Mouse (Mus musculus) hindbrain, embryonic 11.5 days (tissue): ENCODE measurements around the gene Bmpr2. TPM values are rescaled to one million over a fixed set of nuclear protein-coding genes. Genes with fewer than 3 reads are reported as not detected.

ENCODE experiments used
- ATAC-seq: fragments of 200-750 bp; cut with Nextera tagmentation; 2 replicates; pipeline ENCODE4 v1.8.0; 2017; ENCODE audit warnings: mild to moderate bottlenecking, moderate TSS enrichment, moderate library complexity; ENCODE audit not compliant: low FRiP score
- DNase-seq: peaks from one replicate; pipeline ENCODE4 v3.0.0-alpha.2; 2015; ENCODE audit warnings: low spot score
- H3K27ac ChIP-seq: fragments of 300-500 bp; sonication (generic); 2 replicates; pipeline ENCODE4 v1.5.1; 2014; ENCODE audit warnings: mild to moderate bottlenecking, low read depth, low read length
- H3K27me3 ChIP-seq: fragments of 300-500 bp; sonication (generic); 2 replicates; pipeline ENCODE4 v1.6.1; 2014; ENCODE audit warnings: mild to moderate bottlenecking, low read length, moderate library complexity, mixed read lengths; ENCODE audit not compliant: control insufficient read depth, insufficient read depth
- H3K36me3 ChIP-seq: fragments of 300-500 bp; sonication (generic); 2 replicates; pipeline ENCODE4 v1.6.1; 2014; ENCODE audit warnings: mild to moderate bottlenecking, low read length, moderate library complexity, mixed read lengths; ENCODE audit not compliant: control insufficient read depth, insufficient read depth
- H3K4me1 ChIP-seq: fragments of 300-500 bp; sonication (generic); replicated peaks from 2 replicates; pipeline ENCODE4 v1.6.1; 2014; ENCODE audit warnings: low read length, mixed read lengths; ENCODE audit not compliant: control insufficient read depth, insufficient read depth
- H3K4me2 ChIP-seq: fragments of 300-500 bp; sonication (generic); replicated peaks from 2 replicates; pipeline ENCODE4 v1.6.1; 2014; ENCODE audit warnings: mild to moderate bottlenecking, low read depth, low read length
- H3K4me3 ChIP-seq: fragments of 300-500 bp; sonication (generic); 2 replicates; pipeline ENCODE4 v1.5.1; 2014; ENCODE audit warnings: low read depth, low read length
- H3K9ac ChIP-seq: fragments of 300-500 bp; sonication (generic); 2 replicates; pipeline ENCODE4 v1.6.1; 2014; ENCODE audit warnings: low read depth, low read length
- H3K9me3 ChIP-seq: fragments of 300-500 bp; sonication (generic); 2 replicates; pipeline ENCODE4 v1.6.1; 2016; ENCODE audit warnings: low read length; ENCODE audit not compliant: control insufficient read depth
- WGBS: fragments of 180-500 bp; shearing (Covaris S2); extraction: QIAGEN DNeasy Blood & Tissue Kit; methylation state at CpG from one replicate; pipeline ENCODE4 v1.1.7; 2014; 5-methylcytosine and 5-hydroxymethylcytosine counted together
- polyA plus RNA-seq: library from polyadenylated mRNA; unstranded; fragments of >200 nt; fragmentation: Nextera tagmentation; extraction: Ambion mirVana; gene quantifications from 2 replicates; pipeline ENCODE4 v1.2.1, GENCODE M21; 2014

Bmpr2 gene
- polyA plus RNA-seq, 1 experiment from 2014 or later, result 17.0 TPM

GRCm38 (mm10) chr1:59895456-59895855 lies 132.3 kb downstream of the Bmpr2 start:
- H3K9me3 ChIP-seq, result no peaks in the 10 kb centered on the region
- H3K27ac ChIP-seq, result no peak overlapping the region
- H3K4me1 ChIP-seq, result no peaks in the 10 kb centered on the region
- no peak for ATAC-seq
- H3K36me3 ChIP-seq, result no peaks in the 10 kb centered on the region
- H3K4me2 ChIP-seq, result no peak overlapping the region
- H3K27me3 ChIP-seq, result no peaks in the 10 kb centered on the region
- no peak overlapping the region for H3K4me3 ChIP-seq
- DNase-seq, result no peak
- WGBS, result 56% methylated on average over 4 of the region's 4 CpGs
- H3K9ac ChIP-seq, result no peak overlapping the region

- ATAC-seq, result no peak
- no peaks in the 10 kb centered on the region for H3K9me3 ChIP-seq
Measured at GRCm38 (mm10) chr1:59897147-59897798, 134.1 kb downstream of the Bmpr2 start.

GRCm38 (mm10) chr1:59899679-59900078 lies 136.5 kb downstream of the Bmpr2 start:
- Histone ChIP-seq H3K9me3 (no peaks in the 10 kb centered on the region), H3K36me3 (no peaks in the 10 kb centered on the region), H3K27me3 (no peaks in the 10 kb centered on the region), H3K4me1 (no peaks in the 10 kb centered on the region), H3K4me2 (no peak overlapping the region), H3K27ac (no peak overlapping the region), H3K9ac (no peak overlapping the region), H3K4me3 (no peak overlapping the region)
- ATAC-seq (no peak), DNase-seq (no peak)
- 86% methylated on average over 2 of the region's 2 CpGs for WGBS

More at GRCm38 (mm10) chr1:59897147-59897798, 134.1 kb downstream of the Bmpr2 start:
- Histone ChIP-seq H3K4me1 (no peaks in the 10 kb centered on the region), H3K4me2 (no peak overlapping the region), H3K36me3 (no peaks in the 10 kb centered on the region), H3K27ac (no peak overlapping the region), H3K4me3 (no peak overlapping the region), H3K9ac (no peak overlapping the region), H3K27me3 (no peaks in the 10 kb centered on the region)
- no peak for DNase-seq
- 60% methylated on average over 5 of the region's 5 CpGs for WGBS

- no peaks in the 10 kb centered on the region for H3K9me3 ChIP-seq
- no peak overlapping the region for H3K4me3 ChIP-seq
- no peaks in the 10 kb centered on the region for H3K27me3 ChIP-seq
- no peak overlapping the region for H3K9ac ChIP-seq
- no peak for ATAC-seq
- H3K4me2 ChIP-seq, result no peak overlapping the region
- no peaks in the 10 kb centered on the region for H3K4me1 ChIP-seq
- no peaks in the 10 kb centered on the region for H3K36me3 ChIP-seq
- 87% methylated on average over 5 of the region's 5 CpGs for WGBS
- DNase-seq, result no peak
- H3K27ac ChIP-seq, result no peak overlapping the region
Measured at GRCm38 (mm10) chr1:59901082-59901876, 138.1 kb downstream of the Bmpr2 start.

- DNase-seq, result no peak
- no peak for ATAC-seq
- Histone ChIP-seq H3K9me3 (no peaks in the 10 kb centered on the region), H3K36me3 (no peaks in the 10 kb centered on the region), H3K4me2 (no peak overlapping the region), H3K4me3 (no peak overlapping the region), H3K4me1 (no peaks in the 10 kb centered on the region), H3K27ac (no peak overlapping the region), H3K27me3 (no peaks in the 10 kb centered on the region), H3K9ac (no peak overlapping the region)
- 41% methylated on average over 3 of the region's 3 CpGs for WGBS
Measured at GRCm38 (mm10) chr1:59902634-59903033, 139.4 kb downstream of the Bmpr2 start.

GRCm38 (mm10) chr1:59904630-59905295 lies 141.6 kb downstream of the Bmpr2 start:
- H3K9ac ChIP-seq, result no peak overlapping the region
- 96% methylated on average over 6 of the region's 6 CpGs for WGBS
- ATAC-seq (no peak), DNase-seq (no peak)
- H3K27me3 ChIP-seq, result no peaks in the 10 kb centered on the region
- no peaks in the 10 kb centered on the region for H3K36me3 ChIP-seq
- H3K4me3 ChIP-seq, result no peak overlapping the region
- no peaks in the 10 kb centered on the region for H3K4me1 ChIP-seq
- no peaks in the 10 kb centered on the region for H3K9me3 ChIP-seq
- no peak overlapping the region for H3K4me2 ChIP-seq
- H3K27ac ChIP-seq, result no peak overlapping the region

- DNase-seq (no peak), ATAC-seq (no peak)
- H3K4me1 ChIP-seq, result no peaks in the 10 kb centered on the region
- H3K27ac ChIP-seq, result no peak overlapping the region
- no peaks in the 10 kb centered on the region for H3K27me3 ChIP-seq
- H3K4me3 ChIP-seq, result no peak overlapping the region
- WGBS, result 86% methylated on average over 2 of the region's 2 CpGs
- H3K9me3 ChIP-seq, result no peaks in the 10 kb centered on the region
- H3K4me2 ChIP-seq, result no peak overlapping the region
- H3K36me3 ChIP-seq, result no peaks in the 10 kb centered on the region
- no peak overlapping the region for H3K9ac ChIP-seq
Measured at GRCm38 (mm10) chr1:59905916-59906315, 142.7 kb downstream of the Bmpr2 start.

GRCm38 (mm10) chr1:59906819-59907521 lies 143.8 kb downstream of the Bmpr2 start:
- Histone ChIP-seq H3K9ac (no peak overlapping the region), H3K4me3 (no peak overlapping the region), H3K27me3 (no peaks in the 10 kb centered on the region), H3K36me3 (no peaks in the 10 kb centered on the region), H3K4me2 (no peak overlapping the region), H3K4me1 (no peaks in the 10 kb centered on the region), H3K27ac (no peak overlapping the region), H3K9me3 (no peaks in the 10 kb centered on the region)
- no peak for ATAC-seq
- no peak for DNase-seq
- WGBS, result 89% methylated on average over 13 of the region's 13 CpGs
